Comparison of ENCODE assay signal across 22 mouse cellular contexts in genomic region chr8:84071921-84072320, GRCm38 (mm10). TPM values are rescaled to one million over a fixed set of nuclear protein-coding genes. Genes with fewer than 3 reads are reported as not detected.
DNase-seq lines count a peak whose midpoint lies in the region; ATAC-seq and TF ChIP-seq lines count a peak whose summit lies in the region.
"Had no signal": no experiment of that assay in that cellular context is flagged by ENCODE, and none has a peak within 500 bp of the region (broad histone marks: within the 10 kb centered on the region; RNA-seq: fewer than 3 reads in every experiment).

No protein-coding gene starts in this region.

- peak; percentile 37 to 47 for DNase-seq in heart, postnatal 10 days
- no peak for DNase-seq in limb, embryonic 10.5 days (ENCODE audit: low spot score)
- no peak for DNase-seq in stomach, postnatal 0 days (ENCODE audit: low spot score)
- DNase-seq in spleen, postnatal 14 days (ENCODE audit: low spot score in 2 of 2): no peak
- DNase-seq: adrenal gland, adult 8-10 months; cerebellum, postnatal 14 days; forebrain, postnatal 0 days; kidney, adult 9 months; thymus, postnatal 14 days had no signal

- H3K9ac ChIP-seq in heart, embryonic 11.5 days (ENCODE audit: low read depth, low read length): no peak overlapping the region
- 0 out of 2 replicates have a peak overlapping the region, but pooled peaks have one; percentile 14 for H3K9ac ChIP-seq in limb, embryonic 12.5 days (replicated peaks)
- no peak overlapping the region for H3K9ac ChIP-seq in stomach, embryonic 15.5 days
- H3K9ac ChIP-seq in stomach, postnatal 0 days (ENCODE audit: low read length): no peak overlapping the region
- H3K9ac ChIP-seq: forebrain, postnatal 0 days; hindbrain, embryonic 15.5 days; liver, embryonic 12.5 days had no signal

- no peaks in the 10 kb centered on the region for H3K27me3 ChIP-seq in heart, embryonic 11.5 days (ENCODE audit: control insufficient read depth, insufficient read depth, low read length)
- no peaks in the 10 kb centered on the region for H3K27me3 ChIP-seq in limb, embryonic 12.5 days
- no peaks in the 10 kb centered on the region for H3K27me3 ChIP-seq in limb, embryonic 10.5 days (ENCODE audit: low read depth, poor library complexity, severe bottlenecking)
- no peaks in the 10 kb centered on the region for H3K27me3 ChIP-seq in stomach, embryonic 15.5 days (replicated peaks)
- no peaks in the 10 kb centered on the region for H3K27me3 ChIP-seq in stomach, postnatal 0 days (ENCODE audit: control insufficient read depth, insufficient read depth, low read length)
- H3K27me3 ChIP-seq: hindbrain, embryonic 15.5 days; liver, embryonic 12.5 days had no signal

- intact Hi-C loops in heart, postnatal 10 days (cut with DNase I): no loop called here

- no peak overlapping the region for H3K4me3 ChIP-seq in heart, embryonic 11.5 days (ENCODE audit: low read depth, low read length)
- H3K4me3 ChIP-seq in limb, embryonic 12.5 days (replicated peaks): no peak overlapping the region
- H3K4me3 ChIP-seq in limb, embryonic 10.5 days: no peak overlapping the region
- H3K4me3 ChIP-seq in stomach, embryonic 15.5 days (replicated peaks): no peak overlapping the region
- H3K4me3 ChIP-seq in stomach, postnatal 0 days (ENCODE audit: low read depth, low read length): no peak overlapping the region
- H3K4me3 ChIP-seq: erythroblast, embryonic 14.5 days; hindbrain, embryonic 15.5 days; liver, embryonic 12.5 days had no signal

- H3K4me2 ChIP-seq in heart, embryonic 11.5 days: no peak overlapping the region
- no peak overlapping the region for H3K4me2 ChIP-seq in limb, embryonic 12.5 days
- H3K4me2 ChIP-seq in stomach, embryonic 15.5 days: no peak overlapping the region
- no peak overlapping the region for H3K4me2 ChIP-seq in stomach, postnatal 0 days (replicated peaks; ENCODE audit: low read depth)
- H3K4me2 ChIP-seq: hindbrain, embryonic 15.5 days; liver, embryonic 12.5 days had no signal

- ATAC-seq in heart, embryonic 11.5 days (replicated peaks; ENCODE audit: insufficient number of reproducible peaks, low FRiP score, low TSS enrichment): no peak
- ATAC-seq in limb, embryonic 12.5 days (ENCODE audit: insufficient number of reproducible peaks, insufficient read depth, low FRiP score, low TSS enrichment, low read depth): no peak
- no peak for ATAC-seq in stomach, embryonic 15.5 days (ENCODE audit: insufficient read depth, low FRiP score, low read depth)
- ATAC-seq in stomach, postnatal 0 days (ENCODE audit: low FRiP score, low TSS enrichment): no peak
- ATAC-seq: CD4-positive, CD25-positive, alpha-beta regulatory T cell, adult 4 months; forebrain, postnatal 0 days; liver, embryonic 12.5 days; midbrain, embryonic 16.5 days had no signal

- H3K36me3 ChIP-seq in heart, embryonic 11.5 days (ENCODE audit: control insufficient read depth, insufficient read depth, low read length): no peaks in the 10 kb centered on the region
- peaks cover 29% of the 10 kb centered on the region for H3K36me3 ChIP-seq in limb, embryonic 12.5 days
- H3K36me3 ChIP-seq in limb, embryonic 10.5 days: peaks cover 32% of the 10 kb centered on the region
- H3K36me3 ChIP-seq in stomach, embryonic 15.5 days: peaks cover 3% of the 10 kb centered on the region; the same call in 1 of the 2 replicates
- H3K36me3 ChIP-seq in stomach, postnatal 0 days (ENCODE audit: control insufficient read depth, insufficient read depth, low read length): no peaks in the 10 kb centered on the region

- no peak overlapping the region for H3K27ac ChIP-seq in heart, embryonic 11.5 days (ENCODE audit: low read depth, low read length)
- H3K27ac ChIP-seq in limb, embryonic 12.5 days: no peak overlapping the region
- no peak overlapping the region for H3K27ac ChIP-seq in limb, embryonic 10.5 days
- H3K27ac ChIP-seq in stomach, embryonic 15.5 days: peak overlapping the region; percentile 11; the same call in 1 of the 2 replicates
- no peak overlapping the region for H3K27ac ChIP-seq in stomach, postnatal 0 days (replicated peaks)
- H3K27ac ChIP-seq: hindbrain, embryonic 15.5 days; liver, embryonic 12.5 days; macrophage had no signal

- peaks cover 31% of the 10 kb centered on the region for H3K4me1 ChIP-seq in heart, embryonic 11.5 days (ENCODE audit: control insufficient read depth, insufficient read depth, low read length)
- H3K4me1 ChIP-seq in limb, embryonic 12.5 days (replicated peaks): peaks cover 35% of the 10 kb centered on the region
- H3K4me1 ChIP-seq in limb, embryonic 10.5 days: peaks cover 69% of the 10 kb centered on the region
- peaks cover 48% of the 10 kb centered on the region for H3K4me1 ChIP-seq in stomach, embryonic 15.5 days
- H3K4me1 ChIP-seq in stomach, postnatal 0 days (replicated peaks; ENCODE audit: control insufficient read depth, insufficient read depth): peaks cover 8% of the 10 kb centered on the region; the same call in 1 of the 2 replicates

- no peak for TF ChIP-seq CTCF in stomach, postnatal 0 days (IDR thresholded peaks at IDR 0.05; ENCODE audit: low read depth)

- H3K9me3 ChIP-seq in heart, embryonic 11.5 days (replicated peaks; ENCODE audit: control insufficient read depth, low read length): no peaks in the 10 kb centered on the region
- no peaks in the 10 kb centered on the region for H3K9me3 ChIP-seq in limb, embryonic 12.5 days
- no peaks in the 10 kb centered on the region for H3K9me3 ChIP-seq in limb, embryonic 10.5 days (replicated peaks)
- no peaks in the 10 kb centered on the region for H3K9me3 ChIP-seq in stomach, embryonic 15.5 days
- no peaks in the 10 kb centered on the region for H3K9me3 ChIP-seq in stomach, postnatal 0 days (ENCODE audit: control insufficient read depth, low read length)
- H3K9me3 ChIP-seq: hindbrain, embryonic 15.5 days; liver, embryonic 12.5 days had no signal

- 63% methylated on average over 3 of the region's 3 CpGs for WGBS in heart, embryonic 11.5 days (ENCODE audit: insufficient replicate concordance)
- 72% methylated on average over 3 of the region's 3 CpGs for WGBS in limb, embryonic 12.5 days
- WGBS in limb, embryonic 10.5 days: 70% methylated on average over 3 of the region's 3 CpGs
- WGBS in stomach, embryonic 15.5 days: 79% methylated on average over 3 of the region's 3 CpGs
- WGBS in stomach, postnatal 0 days: 49% methylated on average over 3 of the region's 3 CpGs

- TF ChIP-seq EP300 in stomach, postnatal 0 days (optimal IDR thresholded peaks at IDR 0.05): no peak

RNA-seq across cellular contexts. Expression of gene Rfx1, which starts 5.3 kb away (rescaled TPM):
- 10 to 100 TPM; 12.4 to 15.4 TPM for total RNA-seq in heart, postnatal 10 days (2021)
- 7.5 and 7.9 TPM in 2 replicates for polyA plus RNA-seq in heart, embryonic 11.5 days (2014; fragmentation: Nextera tagmentation; extraction: Ambion mirVana)
- 10.1 and 11.1 TPM in 2 replicates for polyA plus RNA-seq in limb, embryonic 12.5 days (2016; fragmentation: Nextera tagmentation; extraction: Ambion mirVana)
- polyA plus RNA-seq in limb, embryonic 10.5 days (2016; fragmentation: Nextera tagmentation; extraction: Ambion mirVana): 9.5 and 11.3 TPM in 2 replicates
- polyA plus RNA-seq in stomach, embryonic 15.5 days (2015; fragmentation: Nextera tagmentation; extraction: Ambion mirVana): 8.0 and 8.8 TPM in 2 replicates
- 2.7 and 3.0 TPM in 2 replicates for polyA plus RNA-seq in stomach, postnatal 0 days (2015; fragmentation: Nextera tagmentation; extraction: Ambion mirVana)

RNA-seq across cellular contexts. Expression of gene Gm10643, which starts 7.0 kb away (rescaled TPM):
- total RNA-seq in heart, postnatal 10 days (2021): 1 to 10 TPM; 3.3 to 4.3 TPM
- 1.0 and 1.1 TPM in 2 replicates for polyA plus RNA-seq in heart, embryonic 11.5 days (2014; fragmentation: Nextera tagmentation; extraction: Ambion mirVana)
- 1.5 and 1.9 TPM in 2 replicates for polyA plus RNA-seq in limb, embryonic 12.5 days (2016; fragmentation: Nextera tagmentation; extraction: Ambion mirVana)
- polyA plus RNA-seq in limb, embryonic 10.5 days (2016; fragmentation: Nextera tagmentation; extraction: Ambion mirVana): 0.88 and 1.0 TPM in 2 replicates
- polyA plus RNA-seq in stomach, embryonic 15.5 days (2015; fragmentation: Nextera tagmentation; extraction: Ambion mirVana): 1.1 and 1.3 TPM in 2 replicates
- 0.96 and 1.2 TPM in 2 replicates for polyA plus RNA-seq in stomach, postnatal 0 days (2015; fragmentation: Nextera tagmentation; extraction: Ambion mirVana)
- polyA plus RNA-seq: erythroblast, embryonic 14.5 days had no signal

RNA-seq across cellular contexts. Expression of gene Rln3, which starts 27.1 kb away (rescaled TPM):
- not detected for total RNA-seq in heart, postnatal 10 days (2021)
- polyA plus RNA-seq in heart, embryonic 11.5 days (2014; fragmentation: Nextera tagmentation; extraction: Ambion mirVana): not detected in 2 replicates
- not detected in 2 replicates for polyA plus RNA-seq in limb, embryonic 12.5 days (2016; fragmentation: Nextera tagmentation; extraction: Ambion mirVana)
- not detected in 2 replicates for polyA plus RNA-seq in limb, embryonic 10.5 days (2016; fragmentation: Nextera tagmentation; extraction: Ambion mirVana)
- polyA plus RNA-seq in stomach, embryonic 15.5 days (2015; fragmentation: Nextera tagmentation; extraction: Ambion mirVana): not detected in 2 replicates
- polyA plus RNA-seq in stomach, postnatal 0 days (2015; fragmentation: Nextera tagmentation; extraction: Ambion mirVana): 0.17 TPM in 1 of 2 replicates, not detected in the other
- total RNA-seq: adrenal gland, adult 8-10 months; left cerebral cortex, postnatal 14 days; MEL had no signal
- polyA plus RNA-seq: erythroblast, embryonic 14.5 days; forebrain, postnatal 0 days; gonadal fat pad, adult 2 months; liver, embryonic 12.5 days; macrophage; neural tube, embryonic 11.5 days had no signal

RNA-seq across cellular contexts. Expression of gene Il27ra, which starts 29.5 kb away (rescaled TPM):
- total RNA-seq in heart, postnatal 10 days (2021): 1 to 10 TPM; 5.9 to 6.0 TPM
- 3.5 and 4.1 TPM in 2 replicates for polyA plus RNA-seq in heart, embryonic 11.5 days (2014; fragmentation: Nextera tagmentation; extraction: Ambion mirVana)
- 0.61 and 0.68 TPM in 2 replicates for polyA plus RNA-seq in limb, embryonic 12.5 days (2016; fragmentation: Nextera tagmentation; extraction: Ambion mirVana)
- 0.40 and 0.58 TPM in 2 replicates for polyA plus RNA-seq in limb, embryonic 10.5 days (2016; fragmentation: Nextera tagmentation; extraction: Ambion mirVana)
- 1.1 and 1.7 TPM in 2 replicates for polyA plus RNA-seq in stomach, embryonic 15.5 days (2015; fragmentation: Nextera tagmentation; extraction: Ambion mirVana)
- polyA plus RNA-seq in stomach, postnatal 0 days (2015; fragmentation: Nextera tagmentation; extraction: Ambion mirVana): 0.40 and 0.44 TPM in 2 replicates

RNA-seq across cellular contexts. Expression of gene Dcaf15, which starts 32.6 kb away (rescaled TPM):
- total RNA-seq in heart, postnatal 10 days (2021): 10 to 100 TPM; 13.7 to 13.9 TPM
- polyA plus RNA-seq in heart, embryonic 11.5 days (2014; fragmentation: Nextera tagmentation; extraction: Ambion mirVana): 7.5 and 8.8 TPM in 2 replicates
- polyA plus RNA-seq in limb, embryonic 12.5 days (2016; fragmentation: Nextera tagmentation; extraction: Ambion mirVana): 16.3 and 17.0 TPM in 2 replicates
- 20.2 and 20.8 TPM in 2 replicates for polyA plus RNA-seq in limb, embryonic 10.5 days (2016; fragmentation: Nextera tagmentation; extraction: Ambion mirVana)
- 6.8 and 7.7 TPM in 2 replicates for polyA plus RNA-seq in stomach, embryonic 15.5 days (2015; fragmentation: Nextera tagmentation; extraction: Ambion mirVana)
- 4.1 and 4.4 TPM in 2 replicates for polyA plus RNA-seq in stomach, postnatal 0 days (2015; fragmentation: Nextera tagmentation; extraction: Ambion mirVana)

Comparison
In these comparisons a context has a peak if more than half of its experiments do, and no peak if none do; other contexts are left out.
1. DNase-seq: peak in heart, postnatal 10 days (2 of 2); none in limb, embryonic 10.5 days (single experiment), stomach, postnatal 0 days (single experiment) and spleen, postnatal 14 days (0 of 2).